Mouse (Mus musculus) Patski (cell line): ENCODE data around the gene Mthfr. TPM values are rescaled to one million over a fixed set of nuclear protein-coding genes. Genes with fewer than 3 reads are reported as not detected.

Source experiments
- ATAC-seq: fragments of 100-300 bp; one replicate; pipeline ENCODE4 v1.8.0; 2021
- CTCF ChIA-PET: fragments of 350-600 bp; sonication (Branson Sonifier 250); formaldehyde crosslinking; loops from one replicate; lab custom pipeline; 2022; ENCODE audit warnings: inconsistent platforms; lab: Charles Lee
- POLR2A ChIA-PET: fragments of 350-600 bp; sonication (Branson Sonifier 250); formaldehyde crosslinking; loops from one replicate; lab custom pipeline; 2022; ENCODE audit warnings: antibody characterized with exemption, inconsistent platforms; lab: Charles Lee
- DNase-seq: peaks from one replicate; pipeline ENCODE4 v3.0.0-alpha.2; 2011; ENCODE audit warnings: low read depth, low spot score
- H3K27me3 ChIP-seq: fragments of 371-371 bp; one replicate; pipeline ENCODE4 v1.5.1; 2021
- CTCF ChIP-seq: fragments of 100-300 bp; IDR thresholded peaks from one replicate; pipeline ENCODE4 v1.5.1; 2021
- in situ Hi-C: fragments of 300-500 bp; cut with MboI; formaldehyde crosslinking; loops from 3 replicates; pipeline ENCODE4 v1.11.1; 2018; ENCODE audit warnings: low pct_unique_long_range_greater_than_20kb, mixed read lengths
- polyA plus RNA-seq: library from polyadenylated mRNA; unstranded; gene quantifications from one replicate; pipeline ENCODE4 v1.2.3, GENCODE M21; 2021

The Mthfr gene
- polyA plus RNA-seq, 1 experiment from 2014 or later: 20.0 TPM

GRCm38 (mm10) chr4:148051046-148051776 lies 12.3 kb downstream of the Mthfr start:
- CTCF ChIA-PET: interaction anchor here (1.3 to 1.8 kb wide), 2 partner anchors 8 to 10 kb away, joined by 3 to 5 read pairs; no protein-coding TSS in a partner anchor
- POLR2A ChIA-PET: no interaction called here
- no peaks in the 10 kb centered on the region for H3K27me3 ChIP-seq
- no peak for TF ChIP-seq CTCF
- DNase-seq: no peak
- ATAC-seq: no peak
- in situ Hi-C loops: no loop called here

DNA sequence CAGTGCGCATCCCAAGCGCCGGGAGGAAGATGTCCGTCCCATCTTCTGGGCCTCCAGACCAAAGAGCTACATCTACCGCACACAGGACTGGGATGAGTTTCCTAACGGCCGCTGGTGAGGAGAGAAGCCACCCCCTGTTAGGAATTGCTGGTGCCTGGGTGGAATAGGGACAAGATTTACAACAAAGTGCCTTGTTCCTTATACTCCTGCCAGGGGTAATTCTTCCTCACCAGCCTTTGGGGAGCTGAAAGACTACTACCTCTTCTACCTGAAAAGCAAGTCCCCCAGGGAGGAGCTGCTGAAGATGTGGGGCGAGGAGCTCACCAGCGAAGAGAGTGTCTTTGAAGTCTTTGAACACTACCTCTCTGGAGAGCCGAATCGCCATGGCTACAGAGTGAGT lies 13.0 kb downstream of the Mthfr start:
- POLR2A ChIA-PET: no interaction called here
- CTCF ChIA-PET: interaction anchor here (1.3 to 1.8 kb wide), 2 partner anchors 8 to 11 kb away, joined by 3 to 5 read pairs; no protein-coding TSS in a partner anchor
- TF ChIP-seq CTCF: no peak
- ATAC-seq (no peak), DNase-seq (no peak)
- in situ Hi-C loops: no loop called here
- H3K27me3 ChIP-seq: no peaks in the 10 kb centered on the region

- TF ChIP-seq CTCF: no peak
- in situ Hi-C loops: no loop called here
These were observed 14.1 kb downstream of the Mthfr start for GRCm38 (mm10) chr4:148052976-148053375.

DNA sequence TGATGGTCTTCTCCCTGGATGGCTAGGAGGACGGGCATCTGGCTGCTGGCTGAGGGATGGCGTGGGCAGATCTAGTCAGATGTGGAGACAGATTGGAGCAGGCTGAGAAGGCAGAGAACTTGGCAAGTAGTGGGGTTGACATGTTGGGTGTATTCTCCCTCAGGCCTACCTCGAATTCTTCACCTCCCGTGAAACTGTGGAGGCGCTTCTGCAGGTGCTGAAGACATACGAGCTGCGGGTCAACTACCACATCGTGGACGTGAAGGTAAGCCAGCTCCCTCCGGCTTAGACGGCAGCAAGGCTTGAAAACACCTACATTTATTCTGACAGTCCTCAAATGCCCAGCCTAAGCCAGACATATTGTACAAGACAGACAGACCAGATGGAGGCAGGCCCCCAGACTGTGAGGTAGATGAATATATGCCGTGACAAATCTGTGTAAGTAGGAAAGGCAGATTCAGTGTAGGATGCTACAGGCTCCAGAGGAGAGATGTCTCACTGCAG lies 14.6 kb downstream of the Mthfr start:
- ChIA-PET CTCF (interaction anchor here (1.3 to 1.5 kb wide), 2 partner anchors 10 to 13 kb away, joined by 3 to 4 read pairs; no protein-coding TSS in a partner anchor), POLR2A (no interaction called here)
- no peak for TF ChIP-seq CTCF
- H3K27me3 ChIP-seq: no peaks in the 10 kb centered on the region
- in situ Hi-C loops: no loop called here
- ATAC-seq (no peak), DNase-seq (no peak)

More at GRCm38 (mm10) chr4:148052976-148053375, 14.1 kb downstream of the Mthfr start:
- CTCF ChIA-PET: interaction anchor here (1.3 kb wide), 1 partner anchor 13 kb away, joined by 4 read pairs; no protein-coding TSS in a partner anchor
- H3K27me3 ChIP-seq: no peaks in the 10 kb centered on the region
- ATAC-seq (no peak), DNase-seq (no peak)
- POLR2A ChIA-PET: no interaction called here

- ChIA-PET POLR2A (no interaction called here), CTCF (interaction anchor here (1.5 kb wide), 1 partner anchor 8 kb away, joined by 3 read pairs; no protein-coding TSS in a partner anchor)
- in situ Hi-C loops: no loop called here
- DNase-seq: no peak
- no peak for TF ChIP-seq CTCF
- no peak for ATAC-seq
- H3K27me3 ChIP-seq: no peaks in the 10 kb centered on the region
These were observed 16.3 kb downstream of the Mthfr start for GRCm38 (mm10) chr4:148054961-148055695.

- ATAC-seq (no peak), DNase-seq (no peak)
- ChIA-PET POLR2A (no interaction called here), CTCF (interaction anchor here (1.9 kb wide), 1 partner anchor 10 kb away, joined by 5 read pairs; no protein-coding TSS in a partner anchor)
- no peaks in the 10 kb centered on the region for H3K27me3 ChIP-seq
- TF ChIP-seq CTCF: no peak
- in situ Hi-C loops: no loop called here
These were observed 17.4 kb downstream of the Mthfr start for GRCm38 (mm10) chr4:148056246-148056645.

DNA sequence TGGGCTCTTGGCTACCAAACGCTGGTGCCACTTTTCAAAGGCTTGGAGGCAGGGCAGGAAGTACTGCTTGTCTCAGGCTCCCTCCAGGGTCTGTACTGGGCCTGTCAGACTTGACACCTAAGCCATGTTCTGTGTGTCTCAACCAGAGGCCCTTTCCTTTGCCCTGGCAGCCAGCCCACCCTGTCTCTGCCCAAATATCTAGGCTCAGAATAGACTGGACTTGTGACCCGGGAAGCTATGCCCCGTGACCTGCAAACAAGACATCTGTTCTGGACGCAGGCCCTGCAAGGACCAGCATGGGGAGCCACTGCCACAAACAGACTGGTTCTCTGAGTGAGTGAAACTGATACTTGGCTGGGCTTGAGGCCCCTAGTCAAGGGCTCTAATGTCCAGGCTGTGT lies 17.9 kb downstream of the Mthfr start:
- POLR2A ChIA-PET: no interaction called here
- TF ChIP-seq CTCF: no peak
- ATAC-seq (no peak), DNase-seq (no peak)
- CTCF ChIA-PET: interaction anchor here (1.9 kb wide), 1 partner anchor 9 kb away, joined by 5 read pairs; no protein-coding TSS in a partner anchor
- in situ Hi-C loops: no loop called here
- H3K27me3 ChIP-seq: no peaks in the 10 kb centered on the region

DNA sequence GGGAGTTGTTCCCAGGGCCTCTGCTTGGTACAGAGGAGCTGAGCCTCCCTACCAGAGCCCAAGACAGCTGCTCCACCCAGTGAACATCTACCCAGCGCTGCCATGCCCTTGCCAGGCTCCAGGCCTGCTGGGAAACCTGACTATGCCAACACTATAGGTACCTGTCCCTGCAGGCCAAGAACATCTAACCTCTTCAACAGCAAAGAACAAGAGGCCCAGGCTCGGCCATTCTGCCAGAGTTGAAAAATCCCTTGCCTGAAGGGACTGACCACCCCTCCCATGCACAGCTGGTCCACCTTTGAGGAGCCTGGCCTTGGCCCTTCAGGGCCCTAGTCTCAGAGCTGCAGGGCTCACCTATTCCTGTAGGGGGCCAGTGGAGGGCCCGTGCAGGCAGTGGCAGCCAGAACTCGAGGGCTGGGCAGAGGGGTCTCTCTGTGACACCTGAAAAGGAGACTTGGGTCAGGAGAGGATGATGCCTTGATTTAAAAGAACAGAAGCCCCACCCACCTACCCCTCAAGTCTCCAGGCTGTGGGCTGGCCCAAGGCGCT lies 18.9 kb downstream of the Mthfr start:
- in situ Hi-C loops: no loop called here
- no peaks in the 10 kb centered on the region for H3K27me3 ChIP-seq
- ATAC-seq: no peak
- no peak for TF ChIP-seq CTCF
- ChIA-PET CTCF (interaction anchor here (1.9 to 2.1 kb wide), 2 partner anchors 8 to 13 kb away, joined by 5 read pairs; no protein-coding TSS in a partner anchor), POLR2A (no interaction called here)
- DNase-seq: no peak

DNA sequence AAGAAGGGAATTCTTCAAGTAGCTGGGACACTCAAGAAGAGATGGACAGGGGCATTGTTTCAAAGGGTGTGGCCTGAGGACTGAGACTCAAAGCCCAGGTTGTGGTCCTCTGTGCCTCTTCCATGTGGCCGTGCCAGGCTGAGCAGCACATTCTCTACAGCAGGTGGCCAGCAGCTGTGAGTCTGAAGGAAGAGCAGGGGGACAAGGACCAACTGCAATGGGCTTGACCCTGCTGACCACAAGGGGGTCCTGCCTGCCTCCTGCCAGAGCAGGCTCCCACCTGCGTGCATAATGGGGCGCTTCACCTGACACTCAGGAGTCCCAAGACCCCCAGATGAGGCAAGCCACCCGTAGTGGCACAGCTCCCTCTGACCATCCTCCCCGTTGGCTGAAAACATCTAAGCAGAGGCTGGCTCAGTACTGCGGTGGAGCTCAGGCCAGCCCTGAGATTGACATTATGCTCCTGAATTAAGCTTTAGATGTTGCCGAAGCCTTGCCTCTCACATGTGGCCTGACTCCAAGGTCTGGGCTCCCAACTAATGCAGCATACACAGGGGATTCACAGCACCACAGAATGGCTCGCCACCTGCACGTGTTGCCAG lies 19.4 kb downstream of the Mthfr start:
- no peak for TF ChIP-seq CTCF
- H3K27me3 ChIP-seq: no peaks in the 10 kb centered on the region
- no peak for DNase-seq
- ATAC-seq: no peak
- ChIA-PET POLR2A (interaction anchor here (1.0 kb wide), 1 partner anchor 19 kb away, joined by 3 read pairs; no protein-coding TSS in a partner anchor), CTCF (interaction anchor here (2.1 kb wide), 1 partner anchor 13 kb away, joined by 5 read pairs; no protein-coding TSS in a partner anchor)
- in situ Hi-C loops: no loop called here

GRCm38 (mm10) chr4:148058993-148059392 lies 20.1 kb downstream of the Mthfr start:
- CTCF ChIA-PET: interaction anchor here (0.9 to 2.1 kb wide), 4 partner anchors 8 to 17 kb away, joined by 4 to 6 read pairs (median 5); no protein-coding TSS in a partner anchor
- ATAC-seq (no peak), DNase-seq (no peak)
- in situ Hi-C loops: no loop called here
- no peak for TF ChIP-seq CTCF
- POLR2A ChIA-PET: interaction anchor here (1.0 kb wide), 1 partner anchor 19 kb away, joined by 3 read pairs; no protein-coding TSS in a partner anchor
- no peaks in the 10 kb centered on the region for H3K27me3 ChIP-seq
